Mouse (Mus musculus) MEL (cell line): ENCODE data around the gene Hist1h4n.
"Not testable (repeated sequence)": the region's sequence is repeated elsewhere in the genome, so short reads cannot be mapped to it uniquely, and the experiment has no call there.

Experiments
- HCFC1 ChIP-seq: IDR thresholded peaks from 2 replicates; pipeline ENCODE4 v1.6.1; 2012; ENCODE audit warnings: low read depth, mild to moderate bottlenecking, inconsistent platforms, low read length, improper control_type of control experiment, moderate library complexity
- NELFE ChIP-seq: IDR thresholded peaks from 2 replicates; pipeline ENCODE4 v1.6.1; 2011; ENCODE audit warnings: low read depth, low read length, improper control_type of control experiment

- not testable (repeated sequence) for TF ChIP-seq HCFC1, NELFE
Measured at GRCm38 (mm10) chr13:21782361-21783254, 49.4 kb downstream of the Hist1h4n start.
